16 mouse cellular contexts compared by ENCODE assay signal in the genomic region with DNA sequence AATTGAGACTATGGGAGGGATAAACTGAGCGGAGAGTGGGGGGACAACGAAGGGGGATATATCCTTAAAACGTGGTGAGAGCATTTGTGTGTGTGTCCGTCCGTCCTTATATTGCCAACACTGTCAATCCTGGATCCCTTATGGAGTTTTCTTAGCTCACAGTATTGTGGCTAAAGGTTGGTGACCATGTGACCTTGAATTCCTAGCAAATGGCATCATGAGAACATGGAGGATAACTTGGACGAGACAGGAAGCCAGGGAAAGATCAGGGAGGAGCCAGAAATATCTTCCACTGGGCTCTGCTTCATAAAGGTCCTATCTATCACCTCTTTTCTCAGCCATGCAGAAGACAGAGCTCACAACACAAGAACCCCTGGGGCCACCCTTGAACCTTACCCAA. TPM values are rescaled to one million over a fixed set of nuclear protein-coding genes. Genes with fewer than 3 reads are reported as not detected.
DNase-seq lines count a peak whose midpoint lies in the region; ATAC-seq lines count a peak whose summit lies in the region.
"Had no signal": no experiment of that assay in that cellular context is flagged by ENCODE, and none has a peak within 500 bp of the region (broad histone marks: within the 10 kb centered on the region; RNA-seq: fewer than 3 reads in every experiment).

No protein-coding gene starts in this region.

- WGBS in heart, embryonic 14.5 days = 65% methylated on average over 6 of the region's 6 CpGs
- WGBS in midbrain, embryonic 12.5 days = 89% methylated on average over 6 of the region's 6 CpGs
- 92% methylated on average over 6 of the region's 6 CpGs for WGBS in midbrain, embryonic 13.5 days
- WGBS in embryonic facial prominence, embryonic 10.5 days = 84% methylated on average over 6 of the region's 6 CpGs

- peak overlapping the region; percentile 63 for H3K4me2 ChIP-seq in heart, embryonic 14.5 days (ENCODE audit: low read length)
- no peak overlapping the region for H3K4me2 ChIP-seq in midbrain, embryonic 12.5 days (replicated peaks)
- H3K4me2 ChIP-seq in midbrain, embryonic 13.5 days (replicated peaks) = no peak overlapping the region
- H3K4me2 ChIP-seq: embryonic facial prominence, embryonic 13.5 days; liver, embryonic 12.5 days; stomach, embryonic 15.5 days had no signal

- H3K27ac ChIP-seq in heart, embryonic 14.5 days (replicated peaks in 1 of 2; ENCODE audit: control insufficient read depth in 1 of 2, insufficient read depth in 1 of 2, low read depth in 2 of 2, low read length in 2 of 2) = peak overlapping the region; percentile 99 to 100
- peak overlapping the region; percentile 42; the same call in 1 of the 2 replicates for H3K27ac ChIP-seq in midbrain, embryonic 12.5 days (replicated peaks)
- no peak overlapping the region for H3K27ac ChIP-seq in midbrain, embryonic 13.5 days
- H3K27ac ChIP-seq in embryonic facial prominence, embryonic 10.5 days (replicated peaks) = peak overlapping the region; percentile 40
- H3K27ac ChIP-seq: embryonic facial prominence, embryonic 13.5 days; liver, embryonic 12.5 days had no signal

- no peak overlapping the region for H3K4me3 ChIP-seq in heart, embryonic 14.5 days (ENCODE audit: control insufficient read depth in 1 of 2, insufficient read depth in 1 of 2, low read depth in 1 of 2, low read length in 2 of 2)
- H3K4me3 ChIP-seq in midbrain, embryonic 12.5 days = no peak overlapping the region
- H3K4me3 ChIP-seq in midbrain, embryonic 13.5 days (replicated peaks) = no peak overlapping the region
- H3K4me3 ChIP-seq in embryonic facial prominence, embryonic 10.5 days = no peak overlapping the region
- H3K4me3 ChIP-seq: embryonic facial prominence, embryonic 13.5 days; liver, embryonic 12.5 days; stomach, embryonic 15.5 days had no signal

- no peak for ATAC-seq in heart, embryonic 14.5 days (ENCODE audit: insufficient number of reproducible peaks, insufficient read depth, low FRiP score, low read depth)
- ATAC-seq in midbrain, embryonic 12.5 days (ENCODE audit: low FRiP score, low read depth) = no peak
- no peak for ATAC-seq in midbrain, embryonic 13.5 days
- ATAC-seq: activated CD4-positive, CD25-positive, alpha-beta regulatory T cell, adult 4 months; intestine, embryonic 16.5 days; liver, embryonic 12.5 days; lung, postnatal 0 days had no signal

- peaks cover 80 to 93% of the 10 kb centered on the region in 2 experiments for H3K4me1 ChIP-seq in heart, embryonic 14.5 days (ENCODE audit: control insufficient read depth in 2 of 2, insufficient read depth in 2 of 2, low read length in 2 of 2)
- peaks cover 93% of the 10 kb centered on the region for H3K4me1 ChIP-seq in midbrain, embryonic 12.5 days
- peaks cover 100% of the 10 kb centered on the region for H3K4me1 ChIP-seq in midbrain, embryonic 13.5 days (replicated peaks)
- H3K4me1 ChIP-seq in embryonic facial prominence, embryonic 10.5 days = peaks cover 96% of the 10 kb centered on the region

- H3K9ac ChIP-seq in heart, embryonic 14.5 days (ENCODE audit: low read length) = no peak overlapping the region
- no peak overlapping the region for H3K9ac ChIP-seq in midbrain, embryonic 12.5 days (replicated peaks)
- no peak overlapping the region for H3K9ac ChIP-seq in midbrain, embryonic 13.5 days (replicated peaks)
- H3K9ac ChIP-seq: embryonic facial prominence, embryonic 13.5 days; liver, embryonic 12.5 days; stomach, embryonic 15.5 days had no signal

- no peaks in the 10 kb centered on the region for H3K27me3 ChIP-seq in heart, embryonic 14.5 days (ENCODE audit: control insufficient read depth, insufficient read depth, low read length)
- no peaks in the 10 kb centered on the region for H3K27me3 ChIP-seq in midbrain, embryonic 12.5 days
- H3K27me3 ChIP-seq in midbrain, embryonic 13.5 days = no peaks in the 10 kb centered on the region
- H3K27me3 ChIP-seq in embryonic facial prominence, embryonic 10.5 days (replicated peaks; ENCODE audit: low read depth, poor library complexity, severe bottlenecking) = no peaks in the 10 kb centered on the region
- H3K27me3 ChIP-seq: embryonic facial prominence, embryonic 13.5 days; liver, embryonic 12.5 days; stomach, embryonic 15.5 days had no signal

- H3K9me3 ChIP-seq in heart, embryonic 14.5 days (ENCODE audit: control insufficient read depth, low read length) = no peaks in the 10 kb centered on the region
- no peaks in the 10 kb centered on the region for H3K9me3 ChIP-seq in midbrain, embryonic 12.5 days
- H3K9me3 ChIP-seq in midbrain, embryonic 13.5 days = no peaks in the 10 kb centered on the region
- no peaks in the 10 kb centered on the region for H3K9me3 ChIP-seq in embryonic facial prominence, embryonic 10.5 days
- H3K9me3 ChIP-seq: embryonic facial prominence, embryonic 13.5 days; liver, embryonic 12.5 days; stomach, embryonic 15.5 days had no signal

- no peaks in the 10 kb centered on the region for H3K36me3 ChIP-seq in heart, embryonic 14.5 days (ENCODE audit: control insufficient read depth, insufficient read depth, low read length)
- no peaks in the 10 kb centered on the region for H3K36me3 ChIP-seq in midbrain, embryonic 12.5 days
- H3K36me3 ChIP-seq in midbrain, embryonic 13.5 days = no peaks in the 10 kb centered on the region; the same call in 1 of the 2 replicates
- no peaks in the 10 kb centered on the region for H3K36me3 ChIP-seq in embryonic facial prominence, embryonic 10.5 days (replicated peaks)
- H3K36me3 ChIP-seq: embryonic facial prominence, embryonic 13.5 days; liver, embryonic 12.5 days; stomach, embryonic 15.5 days had no signal

- no peak for DNase-seq in heart, adult 9 months (ENCODE audit: low spot score in 2 of 2)
- DNase-seq in embryonic facial prominence, embryonic 10.5 days (ENCODE audit: low spot score) = no peak
- DNase-seq in left cerebral cortex, adult 11 months (ENCODE audit: low spot score) = no peak
- no peak for DNase-seq in testis, postnatal 14 days (ENCODE audit: low spot score)
- DNase-seq: adrenal gland, postnatal 36 days; cerebellum, adult 8-10 months; kidney, postnatal 10 days had no signal

RNA-seq across cellular contexts. Expression of a gene that starts 30.3 kb away (rescaled TPM):
- 24.8 and 27.3 TPM in 2 replicates for polyA plus RNA-seq in heart, embryonic 14.5 days (2014; fragmentation: Nextera tagmentation; extraction: Ambion mirVana)
- 60.7 and 64.6 TPM in 2 replicates for polyA plus RNA-seq in midbrain, embryonic 12.5 days (2016; fragmentation: Nextera tagmentation; extraction: Ambion mirVana)
- polyA plus RNA-seq in midbrain, embryonic 13.5 days (2015; fragmentation: Nextera tagmentation; extraction: Ambion mirVana) = 68.7 and 73.0 TPM in 2 replicates
- polyA plus RNA-seq in embryonic facial prominence, embryonic 10.5 days (2016; fragmentation: Nextera tagmentation; extraction: Ambion mirVana) = 26.6 and 26.8 TPM in 2 replicates
